Mouse (Mus musculus) heart, postnatal 0 days (tissue): ENCODE measurements around the gene Eif3c.

ENCODE experiments used
- CTCF ChIP-seq: IDR thresholded peaks from 2 replicates; pipeline ENCODE4 v1.5.1; 2016; ENCODE audit warnings: antibody characterized with exemption, control low read depth, low read depth
- EP300 ChIP-seq: IDR thresholded peaks from 2 replicates; pipeline ENCODE4 v1.6.1; 2016; ENCODE audit warnings: antibody characterized with exemption, low read depth

DNA sequence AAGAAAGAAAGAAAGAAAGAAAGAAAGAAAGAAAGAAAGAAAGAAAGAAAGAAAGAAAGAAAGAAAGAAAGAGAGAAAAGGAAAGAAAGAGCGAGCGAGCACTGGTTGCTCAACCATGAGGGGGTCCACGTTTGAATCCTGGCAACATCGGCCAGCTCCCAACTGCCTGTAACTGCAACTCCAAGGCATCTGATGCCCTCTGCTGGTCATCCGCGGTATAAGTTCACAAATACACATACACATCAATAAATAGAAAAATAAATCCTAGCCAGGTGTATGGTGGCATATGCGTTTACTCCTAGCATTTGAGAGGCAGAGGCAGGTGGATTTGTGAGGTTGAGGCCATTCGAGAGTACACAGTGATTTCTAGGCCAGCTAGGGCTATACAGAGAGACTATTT is 10.7 kb upstream of the Eif3c start:
- peak; percentile 52 for TF ChIP-seq CTCF
- TF ChIP-seq EP300 = no peak
